Comparison of ENCODE assay signal across 12 mouse cellular contexts in genomic region chr1:90927308-90927707, GRCm38 (mm10). TPM values are rescaled to one million over a fixed set of nuclear protein-coding genes. Genes with fewer than 3 reads are reported as not detected.
DNase-seq lines count a peak whose midpoint lies in the region; ATAC-seq and TF ChIP-seq lines count a peak whose summit lies in the region.
"Had no signal": no experiment of that assay in that cellular context is flagged by ENCODE, and none has a peak within 500 bp of the region (broad histone marks: within the 10 kb centered on the region; RNA-seq: fewer than 3 reads in every experiment).

No protein-coding gene starts in this region.

- 61% methylated on average over 15 of the region's 15 CpGs for WGBS in hindbrain, embryonic 11.5 days
- WGBS in hindbrain, embryonic 13.5 days, result 61% methylated on average over 15 of the region's 15 CpGs
- WGBS in heart, embryonic 15.5 days, result 37% methylated on average over 15 of the region's 15 CpGs
- 14% methylated on average over 15 of the region's 15 CpGs for WGBS in small intestine, adult 2 months
- WGBS in forebrain, embryonic 16.5 days, result 48% methylated on average over 15 of the region's 15 CpGs

- ATAC-seq in hindbrain, embryonic 11.5 days (ENCODE audit: low FRiP score), result no peak
- no peak for ATAC-seq in hindbrain, embryonic 13.5 days (ENCODE audit: low FRiP score)
- peak; percentile 61; the same call in 1 of the 2 replicates for ATAC-seq in heart, embryonic 15.5 days (replicated peaks; ENCODE audit: insufficient number of reproducible peaks, insufficient read depth, low FRiP score, low read depth)
- ATAC-seq in forebrain, embryonic 16.5 days, result no peak
- ATAC-seq: CD4-positive, CD25-positive, alpha-beta regulatory T cell, adult 4 months had no signal

- H3K9me3 ChIP-seq in hindbrain, embryonic 11.5 days (ENCODE audit: control insufficient read depth, low read length), result no peaks in the 10 kb centered on the region
- no peaks in the 10 kb centered on the region for H3K9me3 ChIP-seq in hindbrain, embryonic 13.5 days
- no peaks in the 10 kb centered on the region for H3K9me3 ChIP-seq in heart, embryonic 15.5 days (replicated peaks)
- H3K9me3 ChIP-seq in forebrain, embryonic 16.5 days (ENCODE audit: control insufficient read depth, low read length), result no peaks in the 10 kb centered on the region

- H3K4me3 ChIP-seq in hindbrain, embryonic 11.5 days (ENCODE audit: low read depth, low read length), result no peak overlapping the region
- no peak overlapping the region for H3K4me3 ChIP-seq in hindbrain, embryonic 13.5 days
- no peak overlapping the region for H3K4me3 ChIP-seq in heart, embryonic 15.5 days
- H3K4me3 ChIP-seq in small intestine, adult 2 months (ENCODE audit: low read depth, low read length), result peak overlapping the region; percentile 10
- no peak overlapping the region for H3K4me3 ChIP-seq in layer of hippocampus, adult 2 months
- H3K4me3 ChIP-seq in forebrain, embryonic 16.5 days (replicated peaks; ENCODE audit: low read length), result no peak overlapping the region

- no peak for TF ChIP-seq POLR2A in small intestine, adult 2 months (IDR thresholded peaks at IDR 0.05; ENCODE audit: low read depth, low read length)

- DNase-seq in hindbrain, embryonic 11.5 days (ENCODE audit: low spot score), result peak; percentile 4
- DNase-seq in kidney, postnatal 14 days, result peak; percentile 66
- no peak for DNase-seq in frontal cortex, adult 2 months (ENCODE audit: extremely low spot score in 1 of 2, low spot score in 1 of 2)
- DNase-seq in layer of hippocampus, adult 2 months (ENCODE audit: low spot score in 2 of 2), result no peak
- DNase-seq: cerebellum, adult 9-10 months; spleen, adult 18-20 months had no signal

- H3K9ac ChIP-seq in hindbrain, embryonic 11.5 days (ENCODE audit: low read depth, low read length), result no peak overlapping the region
- H3K9ac ChIP-seq in hindbrain, embryonic 13.5 days, result no peak overlapping the region
- H3K9ac ChIP-seq in heart, embryonic 15.5 days, result no peak overlapping the region
- no peak overlapping the region for H3K9ac ChIP-seq in forebrain, embryonic 16.5 days (replicated peaks; ENCODE audit: low read depth, low read length)

- TF ChIP-seq CTCF in small intestine, adult 2 months (IDR thresholded peaks at IDR 0.05; ENCODE audit: extremely low read depth, insufficient read length, insufficient replicate concordance, low read depth, low read length), result no peak
- no peak for TF ChIP-seq CTCF in layer of hippocampus, adult 2 months (conservative IDR thresholded peaks at IDR 0.05)

- H3K4me1 ChIP-seq in hindbrain, embryonic 11.5 days (replicated peaks; ENCODE audit: control insufficient read depth, insufficient read depth, low read length), result peaks cover 3% of the 10 kb centered on the region; the same call in 1 of the 2 replicates
- peaks cover 10% of the 10 kb centered on the region for H3K4me1 ChIP-seq in hindbrain, embryonic 13.5 days (replicated peaks)
- peaks cover 20% of the 10 kb centered on the region for H3K4me1 ChIP-seq in heart, embryonic 15.5 days (replicated peaks)
- peaks cover 27% of the 10 kb centered on the region for H3K4me1 ChIP-seq in small intestine, adult 2 months (ENCODE audit: control insufficient read depth, insufficient read depth, insufficient read length, low read length)
- peaks cover 7% of the 10 kb centered on the region for H3K4me1 ChIP-seq in forebrain, embryonic 16.5 days (replicated peaks; ENCODE audit: control insufficient read depth, insufficient read depth, low read length)

- H3K27me3 ChIP-seq in hindbrain, embryonic 11.5 days (ENCODE audit: control insufficient read depth, insufficient read depth, low read length), result no peaks in the 10 kb centered on the region
- H3K27me3 ChIP-seq in hindbrain, embryonic 13.5 days, result peaks cover 15% of the 10 kb centered on the region
- no peaks in the 10 kb centered on the region for H3K27me3 ChIP-seq in heart, embryonic 15.5 days
- H3K27me3 ChIP-seq in small intestine, adult 2 months (ENCODE audit: control insufficient read depth, insufficient read depth, low read length), result no peaks in the 10 kb centered on the region; the same call in 1 of the 2 replicates
- peaks cover 5% of the 10 kb centered on the region for H3K27me3 ChIP-seq in forebrain, embryonic 16.5 days (replicated peaks; ENCODE audit: control insufficient read depth, insufficient read depth, low read length)

- no peaks in the 10 kb centered on the region for H3K36me3 ChIP-seq in hindbrain, embryonic 11.5 days (ENCODE audit: control insufficient read depth, insufficient read depth, low read length)
- no peaks in the 10 kb centered on the region for H3K36me3 ChIP-seq in hindbrain, embryonic 13.5 days
- no peaks in the 10 kb centered on the region for H3K36me3 ChIP-seq in heart, embryonic 15.5 days
- H3K36me3 ChIP-seq in small intestine, adult 2 months (ENCODE audit: control insufficient read depth, insufficient read depth, low read length), result peaks cover 16% of the 10 kb centered on the region
- no peaks in the 10 kb centered on the region for H3K36me3 ChIP-seq in forebrain, embryonic 16.5 days (ENCODE audit: control insufficient read depth, insufficient read depth)

- no peak overlapping the region for H3K27ac ChIP-seq in hindbrain, embryonic 11.5 days (ENCODE audit: low read depth, low read length)
- no peak overlapping the region for H3K27ac ChIP-seq in hindbrain, embryonic 13.5 days
- H3K27ac ChIP-seq in heart, embryonic 15.5 days, result no peak overlapping the region
- H3K27ac ChIP-seq in small intestine, adult 2 months (ENCODE audit: insufficient read depth, low read depth, low read length), result peak overlapping the region; percentile 88
- no peak overlapping the region for H3K27ac ChIP-seq in layer of hippocampus, adult 2 months
- no peak overlapping the region for H3K27ac ChIP-seq in forebrain, embryonic 16.5 days (ENCODE audit: low read length)

- no peak overlapping the region for H3K4me2 ChIP-seq in hindbrain, embryonic 11.5 days (replicated peaks; ENCODE audit: low read depth, low read length)
- H3K4me2 ChIP-seq in hindbrain, embryonic 13.5 days, result no peak overlapping the region
- peak overlapping the region; percentile 76 for H3K4me2 ChIP-seq in heart, embryonic 15.5 days
- H3K4me2 ChIP-seq in forebrain, embryonic 16.5 days (ENCODE audit: low read length), result no peak overlapping the region

RNA-seq across cellular contexts. Expression of gene Mlph, which starts 12.4 kb away (rescaled TPM):
- polyA plus RNA-seq in hindbrain, embryonic 11.5 days (2014; fragmentation: Nextera tagmentation; extraction: Ambion mirVana), result 0.03 TPM in 1 of 2 replicates, not detected in the other
- polyA plus RNA-seq in hindbrain, embryonic 13.5 days (2015; fragmentation: Nextera tagmentation; extraction: Ambion mirVana), result 0.04 and 0.17 TPM in 2 replicates
- polyA plus RNA-seq in heart, embryonic 15.5 days (2015; fragmentation: Nextera tagmentation; extraction: Ambion mirVana), result 0.42 and 0.44 TPM in 2 replicates
- 17.6 and 25.8 TPM in 2 replicates for polyA plus RNA-seq in small intestine, adult 2 months (2012; rRNA removed)
- 0.69 and 1.2 TPM in 2 replicates for polyA plus RNA-seq in frontal cortex, adult 2 months (2012; rRNA removed)
- total RNA-seq in layer of hippocampus, adult 2 months (2021), result 1 to 10 TPM in 1 of 2 experiments, under 1 TPM in 1; 0.88 to 1.6 TPM
- polyA plus RNA-seq in forebrain, embryonic 16.5 days (2015; fragmentation: Nextera tagmentation; extraction: Ambion mirVana), result 0.19 and 0.58 TPM in 2 replicates
- polyA plus RNA-seq: CD4-positive, CD25-positive, alpha-beta regulatory T cell, adult 4 months had no signal

RNA-seq across cellular contexts. Expression of gene Prlh, which starts 25.6 kb away (rescaled TPM):
- polyA plus RNA-seq in hindbrain, embryonic 11.5 days (2014; fragmentation: Nextera tagmentation; extraction: Ambion mirVana), result not detected in 2 replicates
- not detected in 2 replicates for polyA plus RNA-seq in hindbrain, embryonic 13.5 days (2015; fragmentation: Nextera tagmentation; extraction: Ambion mirVana)
- not detected in 2 replicates for polyA plus RNA-seq in heart, embryonic 15.5 days (2015; fragmentation: Nextera tagmentation; extraction: Ambion mirVana)
- not detected in 2 replicates for polyA plus RNA-seq in small intestine, adult 2 months (2012; rRNA removed)
- not detected in 2 replicates for polyA plus RNA-seq in frontal cortex, adult 2 months (2012; rRNA removed)
- not detected for total RNA-seq in layer of hippocampus, adult 2 months (2021)
- not detected in 2 replicates for polyA plus RNA-seq in forebrain, embryonic 16.5 days (2015; fragmentation: Nextera tagmentation; extraction: Ambion mirVana)
- polyA plus RNA-seq: CD4-positive, CD25-positive, alpha-beta regulatory T cell, adult 4 months; liver, embryonic 16.5 days had no signal

RNA-seq across cellular contexts. Expression of gene Rab17, which starts 42.2 kb away (rescaled TPM):
- 0.33 TPM in 1 of 2 replicates, not detected in the other for polyA plus RNA-seq in hindbrain, embryonic 11.5 days (2014; fragmentation: Nextera tagmentation; extraction: Ambion mirVana)
- polyA plus RNA-seq in hindbrain, embryonic 13.5 days (2015; fragmentation: Nextera tagmentation; extraction: Ambion mirVana), result 0.25 and 0.55 TPM in 2 replicates
- polyA plus RNA-seq in heart, embryonic 15.5 days (2015; fragmentation: Nextera tagmentation; extraction: Ambion mirVana), result 2.9 and 3.0 TPM in 2 replicates
- 16.3 and 42.5 TPM in 2 replicates for polyA plus RNA-seq in small intestine, adult 2 months (2012; rRNA removed)
- polyA plus RNA-seq in frontal cortex, adult 2 months (2012; rRNA removed), result 0.06 and 0.21 TPM in 2 replicates
- not detected for total RNA-seq in layer of hippocampus, adult 2 months (2021)
- polyA plus RNA-seq in forebrain, embryonic 16.5 days (2015; fragmentation: Nextera tagmentation; extraction: Ambion mirVana), result 0.27 and 0.43 TPM in 2 replicates
- polyA plus RNA-seq: CD4-positive, CD25-positive, alpha-beta regulatory T cell, adult 4 months had no signal

Comparison
In these comparisons a context has a peak if more than half of its experiments do, and no peak if none do; other contexts are left out.
1. DNase-seq: peak in hindbrain, embryonic 11.5 days (single experiment) and kidney, postnatal 14 days (single experiment); none in frontal cortex, adult 2 months (0 of 2) and layer of hippocampus, adult 2 months (0 of 2).